Mouse (Mus musculus) cortical plate, adult 2 months (tissue): Measurements from ENCODE around the gene Pbxip1.

Experiments
- CTCF ChIP-seq: fragments of 200-500 bp; IDR thresholded peaks from 2 replicates; pipeline ENCODE4 v1.5.1; 2011; ENCODE audit warnings: mild to moderate bottlenecking, control low read depth, low read length; ENCODE audit not compliant: insufficient read depth; ENCODE audit errors: extremely low read depth
- POLR2A ChIP-seq: fragments of 200-500 bp; IDR thresholded peaks from 2 replicates; pipeline ENCODE4 v1.6.1; 2011; ENCODE audit warnings: mild to moderate bottlenecking, low read length, control low read depth; ENCODE audit not compliant: insufficient read depth; ENCODE audit errors: extremely low read depth

GRCm38 (mm10) chr3:89490790-89491189, 54.3 kb downstream of the Pbxip1 start:
- no peak for TF ChIP-seq CTCF
- no peak for TF ChIP-seq POLR2A
